Mouse (Mus musculus) C2C12 (cell line): ENCODE measurements around the gene Plod3.

Experiments
- CEBPB ChIP-seq: IDR thresholded peaks from one replicate; pipeline ENCODE4 v1.6.1; 2011; ENCODE audit warnings: low read depth, mild to moderate bottlenecking, control low read depth, moderate library complexity
- CTCF ChIP-seq: IDR thresholded peaks from one replicate; pipeline ENCODE4 v1.5.1; 2011; ENCODE audit not compliant: control insufficient read depth, insufficient read depth, insufficient read length
- FOSL1 ChIP-seq: IDR thresholded peaks from one replicate; pipeline ENCODE4 v1.8.0; 2011; ENCODE audit warnings: mild to moderate bottlenecking, low read length; ENCODE audit not compliant: poor library complexity, insufficient read depth, severe bottlenecking
- MAX ChIP-seq: IDR thresholded peaks from one replicate; pipeline ENCODE4 v1.6.1; 2011; ENCODE audit warnings: mild to moderate bottlenecking, control low read depth
- MYOD1 ChIP-seq: IDR thresholded peaks from one replicate; pipeline ENCODE4 v1.6.1; 2011; ENCODE audit warnings: low read depth; ENCODE audit not compliant: control insufficient read depth, insufficient read length
- MYOG ChIP-seq: IDR thresholded peaks from one replicate; pipeline ENCODE4 v1.6.1; 2011; ENCODE audit not compliant: control insufficient read depth, insufficient read length; ENCODE audit errors: extremely low read depth
- USF1 ChIP-seq: IDR thresholded peaks from one replicate; pipeline ENCODE4 v1.6.1; 2011; ENCODE audit warnings: low read depth, mild to moderate bottlenecking, control low read depth, moderate library complexity

DNA sequence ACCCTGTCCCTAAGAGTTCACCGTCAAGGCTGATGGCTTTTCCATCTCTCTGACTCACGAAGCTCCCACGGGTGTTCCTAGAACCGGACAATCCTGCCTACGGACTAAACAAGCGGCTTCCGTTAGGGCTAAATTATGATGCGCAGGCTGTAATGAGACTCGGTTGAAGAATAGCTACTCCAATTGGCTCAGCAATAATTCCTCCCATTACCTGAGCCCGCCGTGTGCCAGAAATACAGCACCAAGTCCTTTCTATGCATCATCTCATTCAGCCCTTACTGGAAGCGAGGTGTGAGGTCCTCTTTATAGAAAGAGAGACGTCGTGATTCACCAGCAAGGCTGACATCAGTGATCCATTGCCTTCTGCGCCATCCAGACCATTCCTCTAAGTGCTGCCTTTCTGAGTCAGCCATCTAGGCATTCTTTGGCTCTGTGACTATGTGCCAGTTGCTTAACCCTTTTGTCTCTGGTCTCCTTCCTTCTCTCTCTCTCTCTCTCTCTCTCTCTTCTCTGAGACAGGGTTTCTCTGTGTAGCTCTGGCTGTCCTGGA is 25.7 kb downstream of the Plod3 start:
- TF ChIP-seq CTCF (no peak), MAX (no peak), USF1 (no peak), CEBPB (no peak), MYOG (no peak), FOSL1 (no peak), MYOD1 (no peak)
